Mouse (Mus musculus): ENCODE results near the gene Bmpr1b.
"Not testable (repeated sequence)": the region's sequence is repeated elsewhere in the genome, so short reads cannot be mapped to it uniquely, and the experiment has no call there.

The Bmpr1b gene

DNA sequence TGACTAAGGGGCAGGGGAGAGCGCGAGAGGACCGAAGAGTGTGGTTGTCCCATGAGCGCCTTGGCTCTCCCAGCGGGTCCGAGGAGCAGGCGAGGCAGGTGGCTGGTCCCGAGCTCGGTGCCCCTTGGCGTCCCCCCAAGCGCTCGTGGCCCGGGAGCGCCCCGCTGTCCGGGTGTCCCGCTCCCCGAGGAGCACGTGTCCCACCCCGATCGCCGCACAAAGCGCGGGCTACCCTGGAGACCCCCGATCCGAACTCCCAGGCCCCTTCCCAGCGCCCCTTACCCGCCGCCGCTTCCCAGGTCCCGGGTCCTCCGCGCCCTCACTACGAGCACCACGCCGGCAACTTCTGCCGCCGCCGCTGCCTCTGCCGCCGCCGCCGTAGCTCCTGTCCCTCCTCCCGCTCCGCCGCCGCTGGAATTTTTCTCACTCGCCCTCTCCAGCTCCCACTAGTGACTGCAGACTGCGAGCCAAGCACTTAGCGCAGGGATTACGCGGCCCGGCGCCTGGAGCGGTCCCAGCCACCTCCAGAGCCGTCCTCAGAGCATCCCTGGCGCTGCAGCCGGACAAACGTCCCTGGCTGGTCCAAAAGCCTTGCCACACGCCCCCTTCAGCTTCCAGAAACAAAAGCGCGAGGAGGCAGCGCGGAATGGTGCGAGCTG, at the start of gene Bmpr1b:
Gene Bmpr1b (minus strand): TSS at position 563 of the 659 bp plus-strand sequence.
- peak; percentile 74 to 79 for DNase-seq (ENCODE audit: low spot score in 2 of 2)

DNA sequence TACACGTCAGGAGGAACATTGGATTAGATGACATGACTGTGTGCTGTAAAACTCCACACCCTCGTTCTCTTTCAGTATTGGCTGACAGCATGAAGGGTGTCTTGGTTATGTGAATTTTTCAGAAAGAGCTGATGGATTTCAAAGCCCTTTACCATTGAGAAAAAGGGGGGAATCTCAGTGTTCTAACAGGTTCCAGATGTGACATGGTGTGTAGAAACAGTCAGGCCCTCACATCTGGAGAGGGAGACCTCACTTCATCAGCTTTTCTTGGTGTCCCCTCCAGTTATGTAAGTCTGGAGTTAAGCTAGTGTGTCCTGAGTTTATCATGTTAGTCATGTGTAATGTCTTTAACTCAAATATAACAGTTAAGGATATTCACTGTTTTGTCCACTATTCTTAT, 43.6 kb upstream of the Bmpr1b start:
- DNase-seq (ENCODE audit: low spot score in 2 of 2), result no peak

DNA sequence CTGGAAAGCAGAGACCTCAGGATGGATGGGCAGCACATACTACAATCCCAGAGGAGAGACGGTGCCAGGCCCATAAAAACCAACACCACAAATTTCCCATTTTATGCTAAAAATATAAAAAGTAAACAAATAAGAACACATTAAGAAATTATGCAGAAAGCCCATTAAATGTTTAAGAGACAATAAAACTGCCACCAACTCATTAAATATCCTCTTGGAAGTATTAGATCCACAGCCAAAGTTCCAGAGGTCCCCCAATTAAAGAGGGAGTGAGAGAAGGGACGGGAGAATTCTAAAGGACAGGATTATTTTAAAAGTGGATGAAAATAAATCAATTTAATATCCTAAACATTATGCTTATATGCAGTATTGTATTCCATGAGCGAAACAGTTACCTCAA, 43.0 kb upstream of the Bmpr1b start:
- DNase-seq (ENCODE audit: low spot score in 2 of 2), result no peak

DNA sequence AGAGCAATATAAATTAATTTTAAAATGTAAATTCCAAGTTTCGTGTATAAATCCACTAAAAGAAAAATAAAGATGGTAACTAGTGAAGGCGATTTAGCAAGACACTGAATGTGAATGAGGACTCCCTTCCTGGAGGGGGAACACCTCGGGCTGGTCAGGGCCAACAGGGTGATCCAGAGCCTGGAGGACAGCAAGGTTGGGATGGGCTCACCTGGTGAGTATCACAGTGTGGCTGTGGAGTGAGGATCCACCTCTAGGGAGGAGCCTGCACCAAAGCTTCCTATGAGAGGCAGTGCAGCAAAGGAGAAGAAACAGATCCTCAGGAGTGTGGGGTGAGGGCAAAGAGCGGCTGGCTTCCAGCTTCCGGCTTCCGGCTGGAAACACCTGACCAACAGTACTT, 40.8 kb upstream of the Bmpr1b start:
- no peak for DNase-seq (ENCODE audit: low spot score in 2 of 2)

DNA sequence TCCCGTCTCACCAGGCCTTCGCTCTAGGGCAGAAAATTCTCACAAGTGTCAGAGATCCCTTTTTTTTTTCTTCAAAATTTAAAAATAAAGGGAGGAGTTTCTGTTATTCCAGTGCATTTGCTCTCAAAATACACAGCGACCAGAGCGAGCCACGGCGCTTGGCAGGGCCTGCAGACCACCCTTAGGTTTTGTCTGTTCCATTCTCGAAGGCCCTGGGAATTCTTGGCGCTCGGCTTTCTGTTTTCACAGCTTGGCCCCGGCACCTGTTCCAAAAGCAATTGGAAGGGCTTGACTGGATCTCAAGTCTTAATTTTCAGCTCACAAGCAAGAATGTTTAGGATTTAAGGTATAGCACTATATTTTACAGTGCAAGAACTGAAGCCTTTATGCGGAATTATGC, 39.8 kb upstream of the Bmpr1b start:
- DNase-seq (ENCODE audit: low spot score in 2 of 2), result no peak

DNA sequence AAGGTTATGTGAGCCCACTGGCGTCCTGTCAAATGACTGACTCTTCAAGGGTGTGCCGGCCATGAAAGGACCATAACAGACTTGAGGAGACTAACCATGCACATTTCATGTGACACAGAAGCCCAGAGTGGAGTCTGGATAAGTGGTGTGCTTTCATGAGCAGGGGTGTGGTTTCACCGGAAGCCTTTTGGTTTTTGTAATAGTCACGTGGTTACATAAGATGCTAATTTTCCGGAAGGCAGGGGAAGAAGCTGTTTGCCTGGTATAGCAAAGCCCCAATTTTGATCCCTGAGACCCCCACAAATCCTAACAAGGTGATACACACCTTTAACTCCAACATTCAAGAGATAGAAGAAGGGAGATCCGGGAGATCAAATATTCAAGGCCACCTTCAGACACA, 38.3 kb upstream of the Bmpr1b start:
- DNase-seq (ENCODE audit: low spot score in 2 of 2), result no peak

DNA sequence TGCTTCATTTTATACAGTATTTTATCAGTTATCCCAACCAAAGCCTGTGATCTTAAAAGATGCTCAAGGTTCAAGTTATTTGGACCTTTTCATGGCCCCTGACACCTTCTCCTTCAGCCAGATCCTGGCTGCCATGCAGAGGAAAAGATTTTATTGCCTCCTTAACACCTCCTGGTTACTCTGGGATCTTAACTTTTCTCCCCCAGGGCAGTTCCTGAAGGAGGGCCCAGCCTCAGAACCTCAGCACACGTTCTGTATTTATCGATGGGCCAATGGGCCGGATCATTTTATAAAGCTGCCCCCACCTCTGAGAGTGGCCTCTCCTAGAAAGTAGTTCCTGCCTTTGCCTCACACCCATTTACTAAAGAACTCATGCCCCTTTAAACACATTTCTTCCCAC, 37.1 kb upstream of the Bmpr1b start:
- DNase-seq (ENCODE audit: low spot score in 2 of 2), result no peak

DNA sequence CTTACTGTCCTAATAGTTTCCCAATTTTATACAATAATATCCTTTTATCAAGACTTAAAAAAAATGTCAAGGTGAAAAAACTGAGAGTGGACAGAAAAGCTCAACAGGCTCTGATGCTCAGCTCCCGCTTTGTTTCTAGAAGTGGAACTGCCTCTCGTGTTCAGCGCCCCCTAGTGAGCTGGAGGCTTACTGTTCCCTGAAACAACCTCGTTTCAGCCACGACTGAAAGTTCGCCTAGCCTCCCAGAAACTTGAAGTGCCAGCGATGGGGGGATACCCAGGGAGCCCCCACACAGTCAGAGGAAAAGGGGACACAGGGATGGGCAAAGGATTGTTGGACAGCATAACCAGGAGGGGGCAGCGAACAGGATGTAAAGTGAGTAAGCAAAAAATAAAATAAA, 26.9 kb upstream of the Bmpr1b start:
- no peak for DNase-seq (ENCODE audit: low spot score in 2 of 2)

DNA sequence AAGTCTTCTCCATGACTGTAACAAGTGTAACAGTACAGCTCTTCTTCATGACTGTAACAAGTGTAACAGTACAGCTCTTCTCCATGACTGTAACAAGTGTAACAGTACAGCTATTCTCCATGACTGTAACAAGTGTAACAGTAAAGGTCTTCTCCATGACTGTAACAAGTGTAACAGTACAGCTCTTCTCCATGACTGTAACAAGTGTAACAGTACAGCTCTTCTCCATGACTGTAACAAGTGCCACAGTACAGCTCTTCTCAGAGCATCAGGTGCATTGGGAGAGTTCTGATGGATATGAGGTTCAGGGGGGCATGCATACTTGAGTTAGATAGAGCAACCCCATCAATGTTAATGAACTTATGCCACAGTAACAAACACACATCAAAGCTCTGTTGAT, 22.4 kb upstream of the Bmpr1b start:
- DNase-seq (ENCODE audit: low spot score in 2 of 2), result not testable (repeated sequence)

DNA sequence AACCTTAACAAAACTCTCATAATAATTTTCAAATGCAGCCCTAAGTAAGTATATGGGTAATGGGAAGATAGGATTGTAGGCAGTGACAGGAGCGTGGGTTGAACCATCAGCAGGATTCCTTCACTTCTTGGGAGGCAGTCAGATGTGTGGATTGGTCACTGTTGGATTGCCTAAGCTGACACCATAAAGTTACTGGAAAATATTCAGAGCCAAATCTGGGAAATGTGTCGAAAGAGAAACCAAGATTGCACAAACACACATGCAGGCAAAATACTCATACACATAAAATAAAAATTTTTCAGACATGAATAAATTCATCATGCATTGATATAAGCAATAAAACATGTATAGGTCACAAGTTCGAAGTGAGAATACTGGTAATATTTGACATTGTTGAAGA, 17.3 kb upstream of the Bmpr1b start:
- DNase-seq (ENCODE audit: low spot score in 2 of 2), result no peak

DNA sequence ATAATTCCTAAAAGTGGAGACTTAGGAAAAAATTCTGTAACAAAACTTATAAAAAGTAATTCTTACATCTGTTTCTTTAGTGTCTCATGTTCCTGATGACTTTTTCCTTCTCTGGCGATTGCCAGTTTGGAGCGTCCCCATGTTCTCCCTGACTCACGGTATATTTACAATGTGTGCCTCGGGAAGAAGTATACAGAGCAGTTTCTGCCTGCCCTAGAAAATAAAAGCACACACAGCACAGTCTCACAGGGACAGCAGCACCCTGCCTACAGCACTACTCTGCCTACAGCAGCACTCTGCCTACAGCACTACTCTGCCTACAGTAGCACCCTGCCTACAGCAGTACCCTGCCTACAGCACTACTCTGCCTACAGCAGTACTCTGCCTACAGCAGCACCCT, 4.8 kb upstream of the Bmpr1b start:
- peak; percentile 14 to 39 for DNase-seq (ENCODE audit: low spot score in 2 of 2)

DNA sequence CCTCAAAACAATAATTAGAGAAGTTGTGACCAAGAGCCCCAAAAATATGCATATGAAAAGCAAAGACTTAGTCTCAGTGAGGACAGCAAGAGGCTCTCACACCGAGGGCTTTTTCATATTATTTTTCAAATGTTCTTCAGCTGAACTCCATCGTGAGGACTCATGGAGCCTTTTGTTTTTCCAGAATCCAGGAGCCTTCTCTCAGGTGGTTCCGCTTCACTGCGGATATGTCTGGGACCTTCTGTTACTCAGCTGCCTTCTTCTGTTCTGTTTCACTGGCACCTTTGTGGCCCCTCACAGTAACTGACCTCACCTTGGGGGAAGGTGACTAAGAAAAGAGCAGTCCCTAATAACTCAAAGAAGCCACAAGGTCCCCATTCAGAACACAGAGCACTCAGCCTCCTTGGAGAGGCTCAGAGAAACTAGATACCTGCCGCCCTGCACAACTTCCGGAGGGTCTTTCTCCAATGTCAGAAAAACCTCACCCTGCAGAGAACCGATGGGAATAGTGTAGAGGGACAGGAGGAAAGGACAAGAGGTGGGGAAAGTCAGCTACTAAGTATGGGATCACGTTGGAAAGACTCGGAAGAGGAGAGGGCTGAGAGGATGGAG, 868 bp downstream of the Bmpr1b start:
- no peak for DNase-seq (ENCODE audit: low spot score in 2 of 2)

DNA sequence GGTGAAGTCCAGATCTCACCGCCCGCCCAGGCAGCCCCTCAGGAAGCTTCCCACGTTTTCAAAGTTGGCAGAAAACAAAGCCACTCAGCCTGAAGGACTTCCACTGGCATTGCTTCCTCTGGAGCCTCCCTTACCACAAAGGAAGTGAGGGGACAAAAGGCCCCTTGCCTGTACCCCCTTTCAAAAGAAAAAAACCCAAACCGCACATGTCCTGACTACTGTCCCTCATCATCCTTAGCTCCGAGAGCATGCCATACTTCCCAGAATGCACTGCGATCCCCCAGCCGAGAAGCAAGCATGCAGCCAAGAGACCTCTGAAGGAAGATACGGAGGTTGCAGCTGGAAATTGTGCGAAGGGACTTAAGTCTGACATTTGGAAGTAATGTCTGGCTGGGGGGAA, 4.2 kb downstream of the Bmpr1b start:
- DNase-seq (ENCODE audit: low spot score in 2 of 2), result no peak

DNA sequence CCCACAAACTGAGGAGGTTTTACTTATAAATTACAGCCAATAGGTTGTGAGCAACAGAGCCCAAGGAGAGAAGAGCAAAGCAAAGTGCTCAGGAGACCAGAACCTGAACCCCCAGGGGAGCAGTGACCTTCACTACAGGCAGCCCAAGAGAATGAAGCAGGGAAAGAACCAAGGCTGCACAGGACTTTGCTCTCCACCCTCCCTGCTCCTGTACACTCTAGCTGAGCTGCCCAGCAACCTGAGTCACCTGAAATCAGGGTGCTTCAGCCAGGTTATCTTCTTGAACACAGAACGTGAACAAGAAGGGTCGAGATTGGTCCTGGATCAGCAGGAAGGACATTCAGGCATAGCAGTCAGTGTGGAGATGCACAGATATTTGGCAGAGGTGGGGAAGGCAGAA, 5.3 kb downstream of the Bmpr1b start:
- DNase-seq (ENCODE audit: low spot score in 2 of 2), result no peak

DNA sequence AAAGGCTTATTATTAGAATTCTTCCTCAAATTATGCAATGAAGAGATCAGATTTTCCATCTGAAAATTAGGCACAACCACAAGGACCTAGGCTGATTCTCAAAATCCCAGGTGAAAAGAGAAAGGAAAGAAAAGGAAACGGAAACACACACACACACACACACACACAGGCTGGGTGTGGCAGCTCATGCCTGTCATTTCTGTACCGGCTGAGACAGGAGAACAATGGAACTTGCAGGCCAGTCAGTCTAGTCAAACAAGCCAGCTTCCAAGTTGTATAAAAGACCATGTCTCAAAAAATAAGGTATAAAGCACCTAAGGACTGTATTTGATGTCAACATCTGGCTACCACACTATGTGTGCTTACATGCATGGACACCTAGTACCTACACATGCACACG, 7.8 kb downstream of the Bmpr1b start:
- no peak for DNase-seq (ENCODE audit: low spot score in 2 of 2)

DNA sequence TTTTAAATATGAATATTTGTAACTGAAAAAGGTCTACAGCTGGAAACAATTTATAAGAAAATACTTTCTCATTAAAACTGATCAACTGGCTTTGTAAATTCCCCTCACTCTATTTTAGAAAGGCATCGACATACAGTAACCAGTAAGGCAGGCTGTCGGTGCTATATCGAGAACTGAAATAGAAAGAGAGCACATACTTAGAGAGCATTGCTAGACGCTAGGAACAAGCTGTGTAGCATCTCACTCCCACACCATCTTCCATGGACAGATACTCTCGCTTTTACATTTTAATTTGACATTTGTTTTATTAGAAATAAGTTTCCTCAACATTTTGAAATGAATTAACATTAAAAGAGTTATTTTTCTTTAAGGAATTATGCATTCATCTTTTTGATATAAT, 17.2 kb downstream of the Bmpr1b start:
- DNase-seq (ENCODE audit: low spot score in 2 of 2), result no peak

DNA sequence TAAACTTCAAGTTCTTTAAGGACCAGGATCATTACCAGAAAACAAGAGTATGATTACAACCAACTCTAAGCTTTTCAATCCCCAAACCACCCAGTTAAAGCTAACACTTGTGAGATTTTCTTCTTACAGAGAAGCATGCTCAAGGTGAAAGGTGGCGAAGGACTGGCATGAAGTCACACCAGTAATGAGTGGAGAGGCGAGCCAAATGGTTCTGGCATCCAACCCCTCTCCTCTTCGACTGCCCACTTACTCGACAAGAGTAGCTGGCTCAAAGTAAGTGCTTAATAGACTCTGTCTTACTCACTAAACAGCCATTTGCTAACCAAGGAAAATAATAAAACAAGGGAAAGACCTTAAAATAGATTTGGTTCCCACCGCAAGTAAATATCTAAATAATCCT, 30.4 kb downstream of the Bmpr1b start:
- DNase-seq (ENCODE audit: low spot score in 2 of 2), result no peak

DNA sequence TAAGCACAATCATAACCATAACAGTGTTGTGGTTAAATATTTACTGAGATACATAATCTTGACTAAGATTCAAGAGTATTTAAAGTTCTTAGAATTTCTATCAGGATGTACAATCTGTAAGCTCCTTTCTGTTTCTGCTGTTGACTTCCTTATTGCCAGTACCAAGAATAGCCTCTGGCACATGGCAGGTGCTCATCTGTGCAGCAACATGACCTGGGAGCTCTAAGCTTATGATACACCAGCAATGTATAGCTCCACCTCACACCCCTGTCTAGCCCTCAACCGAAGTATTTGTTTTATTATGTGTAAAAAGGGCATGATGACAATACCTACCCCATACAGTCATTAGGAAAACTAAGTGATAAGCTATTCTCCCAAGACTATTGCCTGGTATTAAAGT, 42.8 kb downstream of the Bmpr1b start:
- no peak for DNase-seq (ENCODE audit: low spot score in 2 of 2)

DNA sequence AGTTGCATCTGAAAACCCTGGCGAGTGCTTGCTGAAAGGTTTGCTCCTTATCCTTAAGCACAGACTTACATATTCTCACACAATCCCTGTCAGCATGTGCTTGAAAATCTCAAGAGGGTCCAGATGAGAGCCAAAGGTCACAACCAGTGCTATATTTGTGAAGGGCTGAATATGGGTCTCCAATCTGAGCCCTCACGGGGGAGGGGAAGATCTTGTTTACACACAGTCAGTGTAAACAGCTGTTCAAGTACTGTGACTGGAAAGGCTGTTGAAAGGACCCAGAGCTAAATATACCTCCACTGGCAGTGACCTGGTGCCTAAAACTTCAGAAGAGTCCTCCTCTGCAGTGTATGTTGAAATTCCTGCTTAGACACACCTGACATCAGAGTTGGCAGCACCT, 43.7 kb downstream of the Bmpr1b start:
- no peak for DNase-seq (ENCODE audit: low spot score in 2 of 2)

DNA sequence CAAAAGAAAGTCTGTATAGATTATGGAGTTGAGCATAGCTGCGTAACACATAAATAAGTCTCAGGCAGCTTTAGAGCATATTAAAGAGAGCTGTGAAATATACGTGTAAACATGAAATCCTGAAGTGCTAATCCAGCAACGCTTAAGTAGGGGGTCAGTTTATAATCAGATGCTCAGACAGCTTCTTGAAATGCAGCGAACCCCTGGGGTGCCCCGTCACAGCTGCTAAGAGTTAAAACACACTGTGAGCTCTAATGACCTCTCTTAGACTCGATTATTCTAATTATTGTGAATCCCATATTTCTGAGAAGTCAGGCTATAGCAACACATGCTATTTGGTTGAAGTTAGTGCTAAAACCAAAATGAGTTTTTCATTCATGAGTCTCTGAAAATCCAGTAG, 45.0 kb downstream of the Bmpr1b start:
- no peak for DNase-seq (ENCODE audit: low spot score in 2 of 2)

DNA sequence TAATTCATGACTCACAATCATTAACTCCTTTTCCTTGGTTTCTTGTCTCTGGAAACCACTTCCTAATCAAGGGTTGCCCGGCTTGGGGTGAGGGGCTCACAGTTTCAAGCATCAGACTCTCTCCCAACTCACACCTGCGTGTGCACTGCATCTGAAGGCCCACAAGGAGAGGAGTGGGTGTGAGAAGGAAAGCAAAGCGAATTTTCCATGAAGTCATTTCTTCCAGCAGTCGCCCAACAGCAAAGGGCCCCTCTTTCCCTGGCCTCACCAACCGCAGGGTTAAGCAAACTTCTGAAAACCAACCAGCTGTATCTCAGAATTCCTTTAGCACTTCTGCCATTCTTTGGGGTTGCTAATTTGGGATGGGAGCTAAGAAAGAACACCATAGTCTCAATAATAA, 46.8 kb downstream of the Bmpr1b start:
- no peak for DNase-seq (ENCODE audit: low spot score in 2 of 2)

DNA sequence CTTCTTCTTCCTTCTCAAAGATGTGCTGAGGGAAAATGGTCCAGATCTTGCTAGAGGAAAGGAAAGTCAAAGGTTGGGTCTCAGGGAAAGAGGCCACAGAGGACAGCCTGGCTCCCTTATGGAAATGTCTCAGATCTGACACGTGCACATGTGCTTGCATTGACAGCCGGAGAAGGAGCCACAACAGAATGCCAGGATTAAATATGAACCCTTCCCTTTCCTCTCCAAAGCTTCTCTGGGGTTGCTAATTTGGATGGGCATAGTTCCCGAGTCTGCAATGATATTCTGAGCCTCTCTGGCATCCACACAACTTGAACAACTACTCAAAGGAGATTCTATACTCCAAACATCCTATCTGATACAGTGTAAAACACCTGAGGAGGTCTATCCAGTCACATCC, 48.4 kb downstream of the Bmpr1b start:
- DNase-seq (ENCODE audit: low spot score in 2 of 2), result no peak

DNA sequence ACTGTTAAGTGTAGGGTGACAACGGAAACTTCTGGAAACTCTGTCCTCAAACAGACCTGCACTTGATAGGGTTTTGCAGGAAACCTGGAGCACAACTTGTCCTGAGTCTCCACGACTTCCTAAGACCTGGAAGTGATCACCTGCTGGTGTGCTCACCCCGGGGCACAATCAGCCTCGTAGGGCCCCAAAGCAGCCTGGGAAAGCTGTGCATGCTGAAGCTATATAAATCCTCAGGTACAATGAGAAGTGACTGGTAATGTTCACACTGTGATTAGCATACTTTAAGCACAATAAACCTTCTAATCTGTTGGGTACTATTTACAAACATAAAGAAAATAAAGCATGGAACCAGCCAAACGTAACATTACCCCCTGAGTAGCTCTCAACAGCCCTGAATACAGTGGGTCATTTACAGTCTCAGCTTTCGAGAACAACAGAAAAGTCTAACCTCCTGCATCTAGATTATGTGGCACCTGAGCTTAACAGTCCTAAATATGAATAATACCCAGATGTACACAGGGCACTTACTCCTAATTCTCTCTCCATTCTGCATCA, 54.4 kb downstream of the Bmpr1b start:
- DNase-seq (ENCODE audit: low spot score in 2 of 2), result no peak

DNA sequence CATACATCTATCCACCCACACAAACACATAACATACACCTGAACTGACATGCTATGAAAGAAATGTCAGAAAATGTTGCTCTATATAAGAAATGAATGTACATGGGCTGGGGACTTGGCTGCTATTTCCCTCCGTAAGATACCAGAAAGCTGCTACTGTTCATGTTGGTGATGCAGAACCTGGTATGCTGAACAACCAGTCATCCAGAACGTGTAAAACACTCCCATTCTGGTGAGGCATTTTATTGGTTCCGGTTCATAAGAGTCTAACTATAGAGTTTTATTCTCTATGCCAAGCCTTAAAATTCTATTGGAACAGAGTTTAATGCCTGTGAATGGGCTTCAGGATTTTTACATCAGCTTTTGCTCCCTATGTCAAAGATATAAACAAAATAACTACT, 55.0 kb downstream of the Bmpr1b start:
- no peak for DNase-seq (ENCODE audit: low spot score in 2 of 2)

All from frontal cortex, postnatal 36 days (tissue).